Mouse (Mus musculus) lung, adult 2 months (tissue): ENCODE results near the gene Pcdh9. TPM values are rescaled to one million over a fixed set of nuclear protein-coding genes. Genes with fewer than 3 reads are reported as not detected.

ENCODE experiments used
- DNase-seq: peaks from one replicate; pipeline ENCODE4 v3.0.0; 2022
- H3K4me1 ChIP-seq: fragments of 200-500 bp; 2 replicates; pipeline ENCODE4 v1.6.1; 2011; ENCODE audit warnings: low read length; ENCODE audit not compliant: control insufficient read depth, insufficient read depth
- H3K4me3 ChIP-seq: fragments of 200-500 bp; replicated peaks from 2 replicates; pipeline ENCODE3; 2011; ENCODE audit warnings: low read depth, mild to moderate bottlenecking, control low read depth, low read length; ENCODE audit errors: extremely low read depth
- CTCF ChIP-seq: fragments of 200-500 bp; IDR thresholded peaks from 2 replicates; pipeline ENCODE4 v1.5.1; 2011; ENCODE audit warnings: mild to moderate bottlenecking, low read length, control low read depth; ENCODE audit not compliant: insufficient read depth
- POLR2A ChIP-seq: fragments of 200-500 bp; IDR thresholded peaks from 2 replicates; pipeline ENCODE4 v1.6.1; 2011; ENCODE audit warnings: low read depth, mild to moderate bottlenecking, control low read depth, low read length, borderline replicate concordance; ENCODE audit errors: extremely low read depth
- WGBS: fragments of 180-500 bp; shearing (Covaris S2); methylation state at CpG from one replicate; pipeline ENCODE4 v1.1.7; 2018; 5-methylcytosine and 5-hydroxymethylcytosine counted together
- polyA plus RNA-seq: library from polyadenylated mRNA; depleted of rRNA; stranded (reverse); fragments of >200 nt; gene quantifications from 2 replicates; pipeline ENCODE4 v1.2.3, GENCODE M21; 2012

The Pcdh9 gene
- polyA plus RNA-seq, 1 experiment: 0.27 TPM

DNA sequence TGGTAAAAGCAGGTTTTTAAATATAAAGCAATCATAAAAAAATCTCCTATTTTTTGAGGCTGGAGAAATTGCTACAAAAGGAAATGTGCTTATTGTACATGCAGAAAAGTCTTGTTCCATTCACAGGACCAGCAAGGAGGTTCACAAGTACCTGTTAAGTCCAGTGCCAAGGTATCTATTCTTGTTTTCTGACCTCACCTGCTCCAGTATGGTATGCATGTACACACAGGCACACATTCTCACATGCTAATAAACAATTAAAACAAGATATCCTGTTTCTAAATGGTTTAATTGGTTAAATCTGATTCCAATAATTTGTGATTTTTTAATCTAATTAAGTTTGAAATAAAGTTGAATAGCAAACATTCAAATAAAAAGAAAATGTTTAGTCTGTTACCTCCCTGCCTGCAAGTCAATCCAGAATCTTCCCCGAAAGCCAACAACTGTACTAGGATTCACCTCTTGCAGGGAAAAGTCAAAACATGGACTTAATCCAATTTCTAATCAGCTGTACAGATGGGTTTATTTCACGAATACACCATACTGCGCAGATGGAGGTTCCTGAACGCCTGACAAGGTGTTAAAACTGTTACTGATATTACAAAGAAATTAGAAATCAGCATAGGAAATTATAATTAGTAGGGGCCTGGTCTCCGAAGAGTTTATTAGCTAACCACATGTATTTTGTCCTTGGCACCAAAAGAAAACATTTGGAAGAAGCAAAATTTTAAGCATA lies 439.4 kb downstream of the Pcdh9 start:
- H3K4me1 ChIP-seq: no peaks in the 10 kb centered on the region
- no peak overlapping the region for H3K4me3 ChIP-seq
- TF ChIP-seq CTCF (no peak), POLR2A (no peak)
- 77% methylated on average over 5 of the region's 5 CpGs for WGBS
- DNase-seq: no peak

- 78% methylated on average over 2 of the region's 2 CpGs for WGBS
- no peak for TF ChIP-seq POLR2A
- no peak for TF ChIP-seq CTCF
- no peak overlapping the region for H3K4me3 ChIP-seq
- no peak for DNase-seq
- H3K4me1 ChIP-seq: no peaks in the 10 kb centered on the region
These were observed 448.6 kb downstream of the Pcdh9 start for GRCm38 (mm10) chr14:93441852-93442251.

GRCm38 (mm10) chr14:93437226-93437625 lies 453.3 kb downstream of the Pcdh9 start:
- DNase-seq: no peak
- H3K4me1 ChIP-seq: no peaks in the 10 kb centered on the region
- TF ChIP-seq POLR2A (no peak), CTCF (no peak)
- 30% methylated on average over 1 of the region's 1 CpGs for WGBS
- H3K4me3 ChIP-seq: no peak overlapping the region

GRCm38 (mm10) chr14:93416752-93417151 lies 473.7 kb downstream of the Pcdh9 start:
- DNase-seq: no peak
- 63% methylated on average over 3 of the region's 3 CpGs for WGBS
- TF ChIP-seq CTCF (no peak), POLR2A (no peak)
- Histone ChIP-seq H3K4me1 (no peaks in the 10 kb centered on the region), H3K4me3 (no peak overlapping the region)

DNA sequence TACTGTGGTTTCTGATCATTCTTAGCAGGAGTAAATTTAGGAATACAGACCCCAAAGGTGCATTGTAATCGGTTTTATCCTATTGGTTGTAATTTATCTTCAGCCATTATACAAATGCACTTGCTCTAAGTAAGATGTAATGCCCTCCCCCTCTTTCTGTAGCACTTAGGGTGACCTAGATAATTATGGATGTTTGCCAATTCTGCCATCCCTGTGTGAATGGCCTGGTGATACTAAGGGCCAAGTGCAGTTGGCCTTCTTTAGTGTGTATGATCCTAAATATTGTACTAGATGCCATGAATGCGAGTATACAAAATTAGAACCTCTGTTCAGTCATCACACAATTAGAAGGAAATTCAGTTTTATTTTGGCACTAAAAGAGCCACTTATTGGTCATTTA lies 475.0 kb downstream of the Pcdh9 start:
- no peaks in the 10 kb centered on the region for H3K4me1 ChIP-seq
- TF ChIP-seq CTCF (no peak), POLR2A (no peak)
- no peak for DNase-seq
- WGBS: 81% methylated on average over 2 of the region's 2 CpGs
- no peak overlapping the region for H3K4me3 ChIP-seq

- Histone ChIP-seq H3K4me1 (no peaks in the 10 kb centered on the region), H3K4me3 (no peak overlapping the region)
- TF ChIP-seq CTCF (no peak), POLR2A (no peak)
- DNase-seq: no peak
- WGBS: 73% methylated on average over 1 of the region's 1 CpGs
These were observed 481.2 kb downstream of the Pcdh9 start for GRCm38 (mm10) chr14:93409314-93409713.

- Histone ChIP-seq H3K4me3 (no peak overlapping the region), H3K4me1 (no peaks in the 10 kb centered on the region)
- TF ChIP-seq POLR2A (no peak), CTCF (no peak)
- DNase-seq: no peak
- 82% methylated on average over 5 of the region's 5 CpGs for WGBS
These were observed 482.7 kb downstream of the Pcdh9 start for GRCm38 (mm10) chr14:93407747-93408146.

DNA sequence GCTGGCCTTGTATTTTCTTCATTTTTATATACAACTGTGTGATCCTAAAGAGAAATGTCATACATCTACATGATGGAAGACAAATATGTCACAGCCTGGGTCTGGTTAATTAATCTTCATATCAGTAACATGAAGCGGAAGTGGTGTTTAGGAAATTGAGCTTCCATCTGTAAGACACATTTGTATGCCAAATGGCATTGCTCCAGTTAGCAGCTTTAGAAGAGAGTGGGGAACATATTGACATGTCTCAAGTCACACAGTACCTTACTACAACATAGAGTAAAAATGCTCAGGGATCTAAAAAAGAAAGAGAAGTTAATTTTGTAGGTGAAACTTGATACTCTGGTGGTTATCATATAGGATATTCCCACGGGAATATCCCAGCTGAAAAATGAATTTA lies 505.4 kb downstream of the Pcdh9 start:
- no peaks in the 10 kb centered on the region for H3K4me1 ChIP-seq
- DNase-seq: no peak
- H3K4me3 ChIP-seq: no peak overlapping the region
- no peak for TF ChIP-seq CTCF
- TF ChIP-seq POLR2A: no peak
- 60% methylated on average over 2 of the region's 2 CpGs for WGBS

DNA sequence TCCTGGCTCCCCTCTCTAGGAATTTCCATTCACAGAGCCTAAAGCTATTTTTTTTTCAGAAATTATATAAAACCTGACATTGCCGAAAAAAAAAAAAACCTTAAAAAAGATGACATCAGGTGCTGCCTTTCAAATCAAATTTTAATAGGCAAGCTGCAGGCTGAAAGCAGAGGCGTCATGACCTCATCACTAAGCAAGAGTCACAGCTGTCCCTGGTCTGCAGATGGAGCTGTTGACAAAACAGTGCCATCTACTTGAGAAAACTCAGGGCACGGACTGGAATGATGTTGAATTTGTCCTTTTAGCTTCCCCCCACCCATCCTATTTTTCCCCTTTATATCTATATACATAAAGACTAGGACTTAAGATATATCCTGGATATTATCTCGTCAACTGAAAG lies 509.3 kb downstream of the Pcdh9 start:
- TF ChIP-seq CTCF (no peak), POLR2A (no peak)
- Histone ChIP-seq H3K4me1 (no peaks in the 10 kb centered on the region), H3K4me3 (no peak overlapping the region)
- DNase-seq: no peak
- WGBS: 44% methylated on average over 4 of the region's 4 CpGs

- WGBS: 40% methylated on average over 1 of the region's 1 CpGs
- no peak for DNase-seq
- no peaks in the 10 kb centered on the region for H3K4me1 ChIP-seq
- TF ChIP-seq CTCF (no peak), POLR2A (no peak)
- H3K4me3 ChIP-seq: no peak overlapping the region
These were observed 509.7 kb downstream of the Pcdh9 start for GRCm38 (mm10) chr14:93380757-93381156.
